Mouse (Mus musculus) heart, adult 2 months (tissue): ENCODE results near the gene B4galt3. TPM values are rescaled to one million over a fixed set of nuclear protein-coding genes. Genes with fewer than 3 reads are reported as not detected.
"Not testable (repeated sequence)": the region's sequence is repeated elsewhere in the genome, so short reads cannot be mapped to it uniquely, and the experiment has no call there.

Source experiments
- DNase-seq, 2 experiments: peaks; one replicate each; pipeline ENCODE4 v3.0.0; 2021
- H3K27ac ChIP-seq: fragments of 200-600 bp; 2 replicates; pipeline ENCODE4 v1.8.1; 2022
- H3K27me3 ChIP-seq: fragments of 200-500 bp; 2 replicates; pipeline ENCODE4 v1.6.1; 2012; ENCODE audit warnings: mild to moderate bottlenecking, low read length, inconsistent platforms, mixed read lengths; ENCODE audit not compliant: control insufficient read depth, insufficient read depth
- H3K36me3 ChIP-seq: fragments of 200-500 bp; 2 replicates; pipeline ENCODE4 v1.6.1; 2012; ENCODE audit warnings: low read length, inconsistent platforms; ENCODE audit not compliant: control insufficient read depth, insufficient read depth
- H3K4me1 ChIP-seq: fragments of 200-500 bp; 2 replicates; pipeline ENCODE4 v1.6.1; 2011; ENCODE audit warnings: low read length; ENCODE audit not compliant: control insufficient read depth, insufficient read depth
- H3K4me3 ChIP-seq: fragments of 200-600 bp; 2 replicates; pipeline ENCODE4 v1.8.1; 2022
- H3K79me2 ChIP-seq: fragments of 200-500 bp; replicated peaks from 2 replicates; pipeline ENCODE4 v1.6.1; 2012; ENCODE audit warnings: mild to moderate bottlenecking, inconsistent platforms, low read length, moderate library complexity, mixed read lengths; ENCODE audit not compliant: control insufficient read depth, insufficient read depth
- H3K9ac ChIP-seq: fragments of 200-500 bp; 2 replicates; pipeline ENCODE4 v1.6.1; 2012; ENCODE audit warnings: low read depth, mild to moderate bottlenecking, control low read depth, inconsistent platforms, low read length, mixed read lengths
- CTCF ChIP-seq: fragments of 200-600 bp; IDR thresholded peaks from 2 replicates; pipeline ENCODE4 v1.8.1; 2022; ENCODE audit warnings: antibody characterized with exemption, mild to moderate bottlenecking, moderate library complexity
- EP300 ChIP-seq: fragments of 200-500 bp; IDR thresholded peaks from 2 replicates; pipeline ENCODE4 v1.6.1; 2011; ENCODE audit warnings: low read depth, low read length, control low read depth; ENCODE audit not compliant: insufficient read depth
- POLR2A ChIP-seq: fragments of 200-500 bp; IDR thresholded peaks from 2 replicates; pipeline ENCODE4 v1.6.1; 2011; ENCODE audit warnings: mild to moderate bottlenecking, low read depth, low read length, control low read depth; ENCODE audit not compliant: insufficient read depth
- WGBS: fragments of 180-500 bp; shearing (Covaris S2); methylation state at CpG from one replicate; pipeline ENCODE4 v1.1.7; 2018; 5-methylcytosine and 5-hydroxymethylcytosine counted together
- intact Hi-C: fragments of 180-260 bp; cut with DNase I; formaldehyde crosslinking; loops from one replicate; pipeline ENCODE4 v1.15.1; 2025
- polyA plus RNA-seq: library from polyadenylated mRNA; depleted of rRNA; stranded (reverse); fragments of >200 nt; gene quantifications from 2 replicates; pipeline ENCODE4 v1.2.3, GENCODE M21; 2012
- total RNA-seq, 2 experiments: library from RNA; stranded (reverse); gene quantifications; 2 replicates each; pipeline ENCODE4 v1.2.3; 2021

The B4galt3 gene
- total and polyA plus RNA-seq, 3 experiments = 16.4 to 41.9 (median 17.4) TPM

DNA sequence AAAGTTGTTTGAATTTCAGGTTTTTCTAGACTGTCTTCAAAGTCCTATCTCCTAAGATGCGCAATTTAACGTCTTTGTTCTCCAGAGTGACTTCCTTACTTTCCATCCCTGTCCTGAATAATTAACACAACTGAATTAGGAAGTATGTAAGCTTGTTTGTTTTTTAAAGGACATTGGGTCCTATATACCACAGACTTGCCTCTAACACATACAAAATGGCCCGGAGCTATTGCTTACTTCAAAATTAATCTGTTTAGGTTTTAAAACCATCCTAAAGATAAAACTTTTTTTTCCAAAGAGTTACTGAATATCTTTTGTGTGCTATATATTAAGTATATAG lies 24.9 kb downstream of the B4galt3 start:
- no peaks in the 10 kb centered on the region for H3K27me3 ChIP-seq
- H3K4me1 ChIP-seq = peaks cover 2% of the 10 kb centered on the region
- intact Hi-C loops = loop anchor here (2.0 kb wide), 1 partner anchor 34 kb away; the partner anchor contains the start of gene Dedd
- peak overlapping the region; percentile 79; the same call in 1 of the 2 replicates for H3K9ac ChIP-seq
- H3K27ac ChIP-seq = peak overlapping the region; percentile 97
- TF ChIP-seq CTCF (no peak), POLR2A (no peak), EP300 (no peak)
- H3K4me3 ChIP-seq = peak overlapping the region; percentile 81
- WGBS = 8% methylated on average over 3 of the region's 3 CpGs
- 0 out of 2 replicates have a peak, but pooled peaks cover 3% of the 10 kb centered on the region for H3K79me2 ChIP-seq
- DNase-seq = no peak
- peaks cover 6% of the 10 kb centered on the region; the same call in 1 of the 2 replicates for H3K36me3 ChIP-seq

GRCm38 (mm10) chr1:171298226-171298625 lies 28.1 kb downstream of the B4galt3 start:
- H3K36me3 ChIP-seq = peaks cover 6% of the 10 kb centered on the region; the same call in 1 of the 2 replicates
- intact Hi-C loops = no loop called here
- H3K4me1 ChIP-seq = peaks cover 2% of the 10 kb centered on the region
- 57% methylated on average over 3 of the region's 3 CpGs for WGBS
- H3K27ac ChIP-seq = no peak overlapping the region
- H3K9ac ChIP-seq = no peak overlapping the region
- no peak for TF ChIP-seq EP300
- TF ChIP-seq POLR2A = no peak
- no peak for TF ChIP-seq CTCF
- DNase-seq = no peak
- 0 out of 2 replicates have a peak, but pooled peaks cover 3% of the 10 kb centered on the region for H3K79me2 ChIP-seq
- H3K27me3 ChIP-seq = no peaks in the 10 kb centered on the region
- H3K4me3 ChIP-seq = no peak overlapping the region

DNA sequence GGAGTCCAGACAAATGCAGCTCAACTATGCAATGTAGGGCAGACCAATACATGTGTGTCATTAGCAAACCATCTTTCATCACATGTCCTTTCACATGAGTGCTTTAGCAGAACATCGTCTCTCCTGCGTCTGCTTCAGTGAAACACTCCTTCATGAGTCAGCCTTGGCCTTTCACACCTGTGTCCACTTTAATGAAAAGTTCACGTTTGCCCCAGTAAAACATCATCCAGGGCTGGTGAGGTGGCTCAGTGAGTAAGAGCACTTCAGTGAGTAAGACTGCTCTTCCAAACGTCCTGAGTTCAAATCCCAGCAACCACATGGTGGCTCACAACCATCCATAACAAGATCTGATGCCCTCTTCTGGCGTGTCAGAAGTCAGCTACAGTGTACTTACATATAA lies 36.0 kb downstream of the B4galt3 start:
- intact Hi-C loops, H3K36me3 ChIP-seq, H3K4me1 ChIP-seq, H3K27ac ChIP-seq, H3K4me3 ChIP-seq, H3K79me2 ChIP-seq, H3K27me3 ChIP-seq, H3K9ac ChIP-seq, DNase-seq: not testable (repeated sequence)
- 0 out of 2 replicates have a peak, but pooled peaks have one; percentile 8 for TF ChIP-seq CTCF
- WGBS = 68% methylated on average over 5 of the region's 5 CpGs

DNA sequence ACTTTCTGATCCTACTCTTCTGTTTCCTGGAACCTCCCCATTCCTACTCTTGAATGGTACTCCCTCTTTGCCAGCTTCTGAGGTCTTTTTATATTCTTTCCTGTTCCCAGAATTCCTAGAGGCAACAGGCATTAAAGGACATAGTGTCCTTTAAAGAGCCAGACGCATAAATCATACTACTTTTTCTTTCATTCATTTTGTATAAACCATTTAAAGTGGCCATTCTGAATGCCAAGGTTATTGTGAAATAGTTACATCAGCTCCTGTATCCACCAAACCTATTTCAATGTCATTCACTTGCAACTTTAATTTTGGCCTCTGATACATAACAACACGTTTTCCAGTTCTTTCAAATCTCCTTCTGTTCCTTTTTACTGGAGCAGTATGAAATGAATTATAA lies 39.2 kb downstream of the B4galt3 start:
- intact Hi-C loops = no loop called here
- Histone ChIP-seq H3K4me3 (no peak overlapping the region), H3K4me1 (no peaks in the 10 kb centered on the region), H3K9ac (no peak overlapping the region), H3K27me3 (no peaks in the 10 kb centered on the region), H3K27ac (no peak overlapping the region), H3K79me2 (no peaks in the 10 kb centered on the region), H3K36me3 (no peaks in the 10 kb centered on the region)
- no peak for DNase-seq
- WGBS = 61% methylated on average over 2 of the region's 2 CpGs
- TF ChIP-seq POLR2A = no peak
- no peak for TF ChIP-seq EP300
- TF ChIP-seq CTCF = no peak

DNA sequence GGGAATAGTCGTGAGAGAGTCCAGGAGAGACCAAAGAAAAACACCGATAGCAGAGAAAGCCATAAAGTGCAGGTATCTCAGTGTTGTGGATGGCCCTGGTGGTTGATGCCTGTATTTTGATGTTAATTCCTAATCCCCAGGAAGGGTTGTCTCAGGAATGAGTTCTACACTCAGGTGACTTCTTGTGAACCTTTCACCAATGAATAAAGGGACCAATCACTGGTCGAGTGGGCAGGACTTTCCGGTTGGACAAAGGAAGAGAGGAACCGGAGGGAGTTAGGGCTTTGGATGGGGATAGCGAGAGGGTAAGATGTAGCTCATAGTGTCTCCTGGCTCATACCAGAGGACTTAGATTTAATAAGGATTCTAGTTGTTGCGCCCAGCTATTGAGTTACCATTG lies 49.6 kb downstream of the B4galt3 start:
- no peak for DNase-seq
- Histone ChIP-seq H3K27me3 (no peaks in the 10 kb centered on the region), H3K79me2 (no peaks in the 10 kb centered on the region), H3K36me3 (no peaks in the 10 kb centered on the region), H3K9ac (no peak overlapping the region), H3K4me3 (no peak overlapping the region), H3K4me1 (no peaks in the 10 kb centered on the region), H3K27ac (no peak overlapping the region)
- intact Hi-C loops = loop anchor here (5.0 kb wide), 1 partner anchor 248 kb away; no protein-coding TSS in a partner anchor
- TF ChIP-seq CTCF (no peak), POLR2A (no peak), EP300 (no peak)
- 20% methylated on average over 7 of the region's 7 CpGs for WGBS

DNA sequence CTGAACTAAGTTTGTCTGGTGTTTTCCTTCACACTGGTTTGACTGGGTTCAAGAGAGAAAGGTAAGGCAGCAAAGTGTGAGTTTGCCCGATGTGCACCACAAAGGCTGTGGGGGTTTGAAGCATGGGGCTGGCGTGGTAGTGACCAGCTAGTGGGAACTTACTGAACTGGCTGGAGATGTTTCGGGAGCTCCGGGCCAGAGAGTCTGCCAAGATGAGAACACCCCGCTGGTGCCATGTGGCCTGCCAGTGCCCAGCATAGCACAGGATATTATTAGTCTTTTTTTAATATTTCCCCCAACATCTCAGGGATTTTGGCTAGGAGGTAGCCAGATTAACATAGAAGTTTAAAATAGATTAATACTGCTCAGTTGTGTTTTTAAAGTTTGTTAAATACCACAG lies 50.0 kb downstream of the B4galt3 start:
- no peak for DNase-seq
- Histone ChIP-seq H3K4me1 (no peaks in the 10 kb centered on the region), H3K27me3 (no peaks in the 10 kb centered on the region), H3K4me3 (no peak overlapping the region), H3K36me3 (no peaks in the 10 kb centered on the region), H3K9ac (no peak overlapping the region), H3K79me2 (no peaks in the 10 kb centered on the region), H3K27ac (no peak overlapping the region)
- WGBS = 21% methylated on average over 5 of the region's 5 CpGs
- intact Hi-C loops = loop anchor here (5.0 kb wide), 1 partner anchor 247 kb away; no protein-coding TSS in a partner anchor
- TF ChIP-seq POLR2A (0 out of 2 replicates have a peak, but pooled peaks have one; percentile 14), EP300 (no peak)
